Mouse (Mus musculus) midbrain, embryonic 12.5 days (tissue): ENCODE results near the gene Saa1. TPM values are rescaled to one million over a fixed set of nuclear protein-coding genes. Genes with fewer than 3 reads are reported as not detected.
"Not testable (repeated sequence)": the region's sequence is repeated elsewhere in the genome, so short reads cannot be mapped to it uniquely, and the experiment has no call there.

Experiments
- ATAC-seq: fragments of 200-750 bp; cut with Nextera tagmentation; 2 replicates; pipeline ENCODE4 v1.8.0; 2017; ENCODE audit warnings: low read depth, moderate TSS enrichment, moderate library complexity; ENCODE audit not compliant: low FRiP score
- H3K27ac ChIP-seq: fragments of 300-500 bp; sonication (generic); replicated peaks from 2 replicates; pipeline ENCODE4 v1.5.1; 2016; ENCODE audit warnings: mild to moderate bottlenecking
- H3K27me3 ChIP-seq: fragments of 300-500 bp; sonication (generic); 2 replicates; pipeline ENCODE4 v1.6.1; 2016; ENCODE audit warnings: mild to moderate bottlenecking
- H3K36me3 ChIP-seq: fragments of 300-500 bp; sonication (generic); 2 replicates; pipeline ENCODE4 v1.6.1; 2016
- H3K4me1 ChIP-seq: fragments of 300-500 bp; sonication (generic); 2 replicates; pipeline ENCODE4 v1.6.1; 2016
- H3K4me2 ChIP-seq: fragments of 300-500 bp; sonication (generic); replicated peaks from 2 replicates; pipeline ENCODE4 v1.6.1; 2016; ENCODE audit warnings: mild to moderate bottlenecking, moderate library complexity
- H3K4me3 ChIP-seq: fragments of 300-500 bp; sonication (generic); 2 replicates; pipeline ENCODE4 v1.5.1; 2016; ENCODE audit warnings: mild to moderate bottlenecking
- H3K9ac ChIP-seq: fragments of 300-500 bp; sonication (generic); replicated peaks from 2 replicates; pipeline ENCODE4 v1.6.1; 2016; ENCODE audit warnings: mild to moderate bottlenecking, moderate library complexity
- H3K9me3 ChIP-seq: fragments of 300-500 bp; sonication (generic); 2 replicates; pipeline ENCODE4 v1.6.1; 2016; ENCODE audit warnings: mild to moderate bottlenecking
- WGBS: fragments of 180-500 bp; shearing (Covaris S2); methylation state at CpG from one replicate; pipeline ENCODE4 v1.1.7; 2016; 5-methylcytosine and 5-hydroxymethylcytosine counted together
- polyA plus RNA-seq: library from polyadenylated mRNA; unstranded; fragments of >200 nt; fragmentation: Nextera tagmentation; extraction: Ambion mirVana; gene quantifications from 2 replicates; pipeline ENCODE4 v1.2.1, GENCODE M21; 2016

Gene Saa1
- not detected in 2 replicates for polyA plus RNA-seq

GRCm38 (mm10) chr7:46742880-46743279 is at the start of gene Saa1:
Saa1 (minus strand) TSS chr7:46742980.
- not testable (repeated sequence) for H3K4me1 ChIP-seq, H3K4me3 ChIP-seq, H3K27me3 ChIP-seq, H3K9ac ChIP-seq, ATAC-seq, H3K27ac ChIP-seq, H3K9me3 ChIP-seq, H3K4me2 ChIP-seq, H3K36me3 ChIP-seq
- WGBS = 86% methylated on average over 3 of the region's 3 CpGs

- Histone ChIP-seq H3K27ac (no peak overlapping the region), H3K36me3 (peaks cover 47% of the 10 kb centered on the region), H3K4me1 (0 out of 2 replicates have a peak, but pooled peaks cover 5% of the 10 kb centered on the region), H3K4me2 (no peak overlapping the region), H3K4me3 (no peak overlapping the region), H3K9me3 (no peaks in the 10 kb centered on the region), H3K27me3 (no peaks in the 10 kb centered on the region), H3K9ac (no peak overlapping the region)
- ATAC-seq = no peak
- 87% methylated on average over 5 of the region's 5 CpGs for WGBS
These were observed 46.5 kb upstream of the Saa1 start for GRCm38 (mm10) chr7:46789177-46789849.

- Histone ChIP-seq H3K4me1 (no peaks in the 10 kb centered on the region), H3K9ac (no peak overlapping the region), H3K9me3 (no peaks in the 10 kb centered on the region), H3K27me3 (no peaks in the 10 kb centered on the region), H3K4me2 (no peak overlapping the region), H3K27ac (no peak overlapping the region), H3K4me3 (no peak overlapping the region), H3K36me3 (peaks cover 79% of the 10 kb centered on the region)
- WGBS = 68% methylated on average over 4 of the region's 4 CpGs
- ATAC-seq = no peak
These were observed 27.9 kb upstream of the Saa1 start for GRCm38 (mm10) chr7:46770706-46771105.

GRCm38 (mm10) chr7:46768451-46768850 is 25.7 kb upstream of the Saa1 start:
- Histone ChIP-seq H3K9me3 (no peaks in the 10 kb centered on the region), H3K4me2 (no peak overlapping the region), H3K4me1 (no peaks in the 10 kb centered on the region), H3K36me3 (peaks cover 71% of the 10 kb centered on the region), H3K9ac (no peak overlapping the region), H3K4me3 (no peak overlapping the region), H3K27ac (no peak overlapping the region), H3K27me3 (no peaks in the 10 kb centered on the region)
- WGBS = 93% methylated on average over 7 of the region's 7 CpGs
- ATAC-seq = no peak

- Histone ChIP-seq H3K4me3 (no peak overlapping the region), H3K36me3 (peaks cover 71% of the 10 kb centered on the region), H3K9ac (no peak overlapping the region), H3K9me3 (no peaks in the 10 kb centered on the region), H3K4me1 (no peaks in the 10 kb centered on the region), H3K27me3 (no peaks in the 10 kb centered on the region), H3K27ac (no peak overlapping the region), H3K4me2 (no peak overlapping the region)
- no peak for ATAC-seq
These were observed 24.6 kb upstream of the Saa1 start for GRCm38 (mm10) chr7:46767371-46767770.

GRCm38 (mm10) chr7:46764672-46765071 is 21.9 kb upstream of the Saa1 start:
- H3K9ac ChIP-seq = no peak overlapping the region
- no peak overlapping the region for H3K4me2 ChIP-seq
- H3K27me3 ChIP-seq = no peaks in the 10 kb centered on the region
- no peak for ATAC-seq
- no peaks in the 10 kb centered on the region for H3K9me3 ChIP-seq
- no peaks in the 10 kb centered on the region for H3K4me1 ChIP-seq
- H3K36me3 ChIP-seq = peaks cover 80% of the 10 kb centered on the region
- no peak overlapping the region for H3K27ac ChIP-seq
- H3K4me3 ChIP-seq = no peak overlapping the region
- 60% methylated on average over 8 of the region's 8 CpGs for WGBS

GRCm38 (mm10) chr7:46762601-46763000 is 19.8 kb upstream of the Saa1 start:
- Histone ChIP-seq H3K4me1 (no peaks in the 10 kb centered on the region), H3K27me3 (no peaks in the 10 kb centered on the region), H3K4me2 (no peak overlapping the region), H3K9ac (no peak overlapping the region), H3K4me3 (no peak overlapping the region), H3K9me3 (no peaks in the 10 kb centered on the region), H3K36me3 (peaks cover 71% of the 10 kb centered on the region), H3K27ac (no peak overlapping the region)
- no peak for ATAC-seq
- WGBS = 94% methylated on average over 5 of the region's 5 CpGs

GRCm38 (mm10) chr7:46761049-46761795 is 18.4 kb upstream of the Saa1 start:
- H3K4me1 ChIP-seq = no peaks in the 10 kb centered on the region
- no peaks in the 10 kb centered on the region for H3K9me3 ChIP-seq
- no peak overlapping the region for H3K27ac ChIP-seq
- no peak overlapping the region for H3K9ac ChIP-seq
- ATAC-seq = no peak
- no peaks in the 10 kb centered on the region for H3K27me3 ChIP-seq
- H3K4me3 ChIP-seq = no peak overlapping the region
- WGBS = 71% methylated on average over 11 of the region's 11 CpGs
- peaks cover 59% of the 10 kb centered on the region for H3K36me3 ChIP-seq
- no peak overlapping the region for H3K4me2 ChIP-seq

GRCm38 (mm10) chr7:46751490-46751889 is 8.7 kb upstream of the Saa1 start, which contains the start of gene Saa2:
Saa2 (plus strand) TSS chr7:46751790.
- Histone ChIP-seq H3K4me3 (no peak within 1 kb of the TSS), H3K36me3 (no peaks in the 10 kb centered on the region), H3K27me3 (no peaks in the 10 kb centered on the region), H3K27ac (no peak within 1 kb of the TSS), H3K4me2 (no peak within 1 kb of the TSS), H3K9me3 (no peaks in the 10 kb centered on the region), H3K4me1 (peaks cover 4% of the 10 kb centered on the region; the same call in 1 of the 2 replicates), H3K9ac (no peak within 1 kb of the TSS)
- 80% methylated on average over 3 of the region's 3 CpGs for WGBS
- ATAC-seq = no peak

- 38% methylated on average over 3 of the region's 3 CpGs for WGBS
- no peak overlapping the region for H3K27ac ChIP-seq
- H3K9me3 ChIP-seq = no peaks in the 10 kb centered on the region
- no peak overlapping the region for H3K4me2 ChIP-seq
- peaks cover 4% of the 10 kb centered on the region; the same call in 1 of the 2 replicates for H3K4me1 ChIP-seq
- no peaks in the 10 kb centered on the region for H3K27me3 ChIP-seq
- H3K36me3 ChIP-seq = no peaks in the 10 kb centered on the region
- H3K9ac ChIP-seq = no peak overlapping the region
- H3K4me3 ChIP-seq = no peak overlapping the region
- no peak for ATAC-seq
These were observed 5.7 kb upstream of the Saa1 start for GRCm38 (mm10) chr7:46748459-46748858.

- 89% methylated on average over 7 of the region's 7 CpGs for WGBS
- no peak overlapping the region for H3K27ac ChIP-seq
- H3K36me3 ChIP-seq = no peaks in the 10 kb centered on the region
- no peak for ATAC-seq
- peaks cover 4% of the 10 kb centered on the region; the same call in 1 of the 2 replicates for H3K4me1 ChIP-seq
- H3K27me3 ChIP-seq = no peaks in the 10 kb centered on the region
- no peak overlapping the region for H3K4me3 ChIP-seq
- H3K9me3 ChIP-seq = no peaks in the 10 kb centered on the region
- no peak overlapping the region for H3K4me2 ChIP-seq
- no peak overlapping the region for H3K9ac ChIP-seq
These were observed 3.6 kb upstream of the Saa1 start for GRCm38 (mm10) chr7:46746381-46746780.

GRCm38 (mm10) chr7:46745816-46746215 is 3.0 kb upstream of the Saa1 start:
- Histone ChIP-seq H3K4me3 (no peak overlapping the region), H3K4me1 (peaks cover 4% of the 10 kb centered on the region; the same call in 1 of the 2 replicates), H3K4me2 (no peak overlapping the region), H3K27ac (no peak overlapping the region), H3K9me3 (no peaks in the 10 kb centered on the region), H3K9ac (no peak overlapping the region), H3K27me3 (no peaks in the 10 kb centered on the region), H3K36me3 (no peaks in the 10 kb centered on the region)
- no peak for ATAC-seq
- 85% methylated on average over 3 of the region's 3 CpGs for WGBS
